Mouse (Mus musculus): ENCODE measurements around the gene Gab1.
A peak's percentile ranks its signal among the peaks of the same experiment; 100 is the strongest.

- TF ChIP-seq CTCF (IDR thresholded peaks at IDR 0.05) (peak; percentile 97), POLR2A (IDR thresholded peaks at IDR 0.05; ENCODE audit: insufficient read depth, low read depth, low read length) (no peak)
Observed at GRCm38 (mm10) chr8:80753017-80753715, 127.2 kb downstream of the Gab1 start.
